Mouse (Mus musculus): ENCODE results near the gene Afap1l2. TPM values are rescaled to one million over a fixed set of nuclear protein-coding genes. Genes with fewer than 3 reads are reported as not detected.

Afap1l2 gene
- polyA plus RNA-seq (2015; fragmentation: Nextera tagmentation; extraction: Ambion mirVana) = 1.6 and 1.7 TPM in 2 replicates

DNA sequence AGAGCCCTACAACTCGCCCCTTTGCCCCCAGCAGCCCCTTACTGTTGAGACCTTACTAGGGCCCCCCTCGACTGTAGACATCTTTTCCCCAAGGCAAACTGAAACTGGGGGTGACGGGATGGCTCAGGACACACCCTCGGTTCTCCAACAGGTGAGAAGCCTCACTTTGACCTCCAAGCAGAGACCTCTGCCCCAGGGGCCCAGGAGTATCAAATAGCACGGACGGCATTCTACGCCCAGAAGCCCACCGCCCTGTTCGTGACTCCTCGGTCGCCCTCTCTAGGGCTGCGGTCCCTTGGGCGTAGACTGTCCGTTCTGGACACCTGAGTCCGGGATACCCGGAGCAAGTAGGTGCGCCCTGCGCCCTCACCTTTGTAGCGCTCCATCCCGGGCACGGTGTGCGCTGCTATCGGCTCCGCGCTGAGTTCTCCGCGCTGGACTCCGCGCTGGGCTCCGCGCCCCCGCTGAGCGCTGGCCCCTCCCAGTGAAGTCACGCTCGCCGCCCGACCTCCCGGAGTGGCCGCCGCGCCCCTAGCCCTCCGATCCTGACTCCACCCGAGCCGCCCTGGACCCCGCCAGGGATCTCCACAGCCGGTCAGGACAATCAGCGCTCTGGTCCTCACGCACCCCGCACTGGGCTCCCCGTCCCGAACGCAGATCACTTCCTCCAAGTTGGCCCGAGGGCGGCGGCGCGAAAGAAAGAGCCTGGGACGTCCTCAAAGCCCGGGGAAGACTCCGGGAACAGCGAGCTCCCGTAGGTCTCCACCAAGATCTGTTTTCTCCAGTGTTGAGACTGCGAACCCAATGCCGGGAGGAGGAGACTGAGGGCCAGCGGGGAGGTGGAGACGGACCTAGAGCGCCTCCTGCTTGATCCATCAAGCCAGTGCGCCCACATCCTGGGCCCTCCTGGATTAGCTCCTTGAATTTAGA, at the start of gene Afap1l2:
Gene Afap1l2 (minus strand): TSS at position 448 of the 930 bp plus-strand sequence.
- Histone ChIP-seq H3K4me3 (peak within 1 kb of the TSS; percentile 67), H3K36me3 (no peaks in the 10 kb centered on the region), H3K4me1 (peaks cover 15% of the 10 kb centered on the region), H3K27me3 (replicated peaks) (peaks cover 49% of the 10 kb centered on the region), H3K4me2 (peak within 1 kb of the TSS; percentile 88), H3K9ac (peak within 1 kb of the TSS; percentile 81), H3K9me3 (no peaks in the 10 kb centered on the region), H3K27ac (replicated peaks) (no peak within 1 kb of the TSS)
- WGBS = 2% methylated on average over 68 of the region's 68 CpGs
- ATAC-seq (ENCODE audit: extremely low read depth, insufficient number of reproducible peaks, low FRiP score, low TSS enrichment) = no peak

DNA sequence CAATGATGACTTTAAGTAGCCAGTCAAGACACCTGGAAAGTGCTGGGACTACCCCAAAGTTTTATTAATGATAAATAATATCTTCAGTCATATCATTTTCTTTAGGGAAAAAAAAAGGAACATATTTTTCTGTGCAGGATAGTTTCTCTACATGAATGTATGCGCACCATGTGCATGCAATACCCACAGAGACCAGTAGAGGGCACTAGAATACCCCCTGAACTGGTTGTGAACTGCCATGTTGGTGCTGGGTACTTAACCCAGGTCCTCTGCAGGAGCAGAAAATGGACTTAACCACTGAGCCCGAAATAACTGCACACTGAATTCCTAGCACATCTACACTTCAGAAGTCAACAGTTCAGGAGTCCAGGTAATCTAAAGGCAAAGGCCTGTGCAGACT, 49.5 kb upstream of the Afap1l2 start:
- ATAC-seq (ENCODE audit: extremely low read depth, insufficient number of reproducible peaks, low FRiP score, low TSS enrichment) = no peak
- Histone ChIP-seq H3K4me1 (no peaks in the 10 kb centered on the region), H3K36me3 (peaks cover 62% of the 10 kb centered on the region), H3K27ac (replicated peaks) (no peak overlapping the region), H3K9me3 (peaks cover 7% of the 10 kb centered on the region), H3K9ac (no peak overlapping the region), H3K27me3 (replicated peaks) (no peaks in the 10 kb centered on the region), H3K4me2 (no peak overlapping the region), H3K4me3 (no peak overlapping the region)
- WGBS = 90% methylated on average over 2 of the region's 2 CpGs

DNA sequence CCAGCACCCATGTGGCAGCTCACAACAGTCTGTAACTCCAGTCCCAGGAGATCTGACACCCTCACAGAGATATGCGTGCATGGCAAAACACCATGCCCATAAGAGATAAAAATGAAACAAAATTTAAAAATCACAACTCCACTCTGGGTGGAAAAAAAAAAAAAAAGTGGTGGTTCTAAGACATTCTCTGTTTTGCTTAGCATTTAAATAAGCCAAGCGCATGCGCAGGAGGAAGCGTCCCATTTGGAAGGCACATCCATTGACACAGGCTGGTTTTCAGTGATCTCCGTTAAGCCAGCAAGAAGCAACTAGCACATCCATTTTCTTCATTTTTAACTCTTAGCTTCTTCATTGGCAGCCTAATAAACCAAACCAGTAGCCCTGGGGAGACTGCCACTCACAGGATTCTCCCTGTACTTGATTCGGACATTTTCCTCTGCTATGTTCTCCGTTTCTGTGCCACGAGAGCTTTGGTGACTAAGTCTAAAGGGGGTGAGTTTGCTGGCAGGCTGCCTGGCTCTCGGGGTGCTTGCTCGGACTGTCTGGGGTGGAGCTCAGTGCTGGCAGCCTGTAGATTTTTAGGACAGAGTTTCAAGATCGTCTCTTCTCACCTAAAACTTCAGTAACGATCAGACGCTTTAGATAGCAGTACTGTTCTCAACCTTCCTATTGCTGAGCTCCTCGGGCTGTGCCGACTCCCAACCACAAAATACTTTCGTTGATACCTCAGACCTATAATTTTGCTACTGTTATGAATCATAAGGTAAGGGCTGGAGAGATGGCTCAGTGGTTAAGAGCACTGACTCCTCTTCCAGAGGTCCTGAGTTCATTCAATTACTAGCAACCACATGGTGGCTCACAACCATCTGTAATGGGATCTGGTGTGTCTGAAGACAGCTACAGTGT, 47.4 kb upstream of the Afap1l2 start:
- H3K36me3 ChIP-seq = peaks cover 51% of the 10 kb centered on the region

DNA sequence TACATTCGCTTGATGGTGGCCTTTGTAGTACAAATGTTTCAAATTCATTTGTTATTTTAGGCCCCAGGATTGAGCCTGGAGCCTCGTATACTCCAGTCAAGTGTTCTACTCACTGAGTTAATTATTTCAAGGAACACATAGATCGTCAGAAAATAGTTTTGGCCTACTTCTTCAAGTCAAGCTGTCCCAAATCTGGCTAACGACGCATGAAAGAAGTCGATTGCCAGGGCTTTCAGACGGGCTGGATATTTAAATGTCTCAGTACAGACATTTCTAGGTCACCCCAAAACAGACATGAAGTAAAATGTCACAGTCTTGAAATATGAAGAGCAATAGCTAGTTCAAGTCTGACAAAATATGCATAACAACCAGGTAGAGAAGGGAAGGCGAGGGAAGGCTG, 44.9 kb upstream of the Afap1l2 start:
- Histone ChIP-seq H3K4me3 (no peak overlapping the region), H3K9ac (no peak overlapping the region), H3K4me2 (no peak overlapping the region), H3K9me3 (peaks cover 5% of the 10 kb centered on the region), H3K27ac (replicated peaks) (no peak overlapping the region), H3K27me3 (replicated peaks) (no peaks in the 10 kb centered on the region), H3K36me3 (peaks cover 35% of the 10 kb centered on the region), H3K4me1 (no peaks in the 10 kb centered on the region)
- no peak for ATAC-seq (ENCODE audit: extremely low read depth, insufficient number of reproducible peaks, low FRiP score, low TSS enrichment)
- 83% methylated on average over 8 of the region's 8 CpGs for WGBS

More for the DNA sequence above, 47.4 kb upstream of the Afap1l2 start:
- Histone ChIP-seq H3K9ac (no peak overlapping the region), H3K27ac (replicated peaks) (no peak overlapping the region), H3K27me3 (replicated peaks) (no peaks in the 10 kb centered on the region), H3K4me3 (no peak overlapping the region), H3K9me3 (peaks cover 7% of the 10 kb centered on the region), H3K4me1 (no peaks in the 10 kb centered on the region), H3K4me2 (no peak overlapping the region)
- WGBS = 82% methylated on average over 16 of the region's 16 CpGs
- ATAC-seq (ENCODE audit: extremely low read depth, insufficient number of reproducible peaks, low FRiP score, low TSS enrichment) = no peak

GRCm38 (mm10) chr19:57052016-57052415, 44.0 kb upstream of the Afap1l2 start:
- Histone ChIP-seq H3K9ac (no peak overlapping the region), H3K4me3 (no peak overlapping the region), H3K9me3 (no peaks in the 10 kb centered on the region), H3K4me1 (no peaks in the 10 kb centered on the region), H3K27ac (replicated peaks) (no peak overlapping the region), H3K27me3 (replicated peaks) (no peaks in the 10 kb centered on the region), H3K36me3 (peaks cover 32% of the 10 kb centered on the region), H3K4me2 (no peak overlapping the region)
- no peak for ATAC-seq (ENCODE audit: extremely low read depth, insufficient number of reproducible peaks, low FRiP score, low TSS enrichment)
- WGBS = 89% methylated on average over 7 of the region's 7 CpGs

DNA sequence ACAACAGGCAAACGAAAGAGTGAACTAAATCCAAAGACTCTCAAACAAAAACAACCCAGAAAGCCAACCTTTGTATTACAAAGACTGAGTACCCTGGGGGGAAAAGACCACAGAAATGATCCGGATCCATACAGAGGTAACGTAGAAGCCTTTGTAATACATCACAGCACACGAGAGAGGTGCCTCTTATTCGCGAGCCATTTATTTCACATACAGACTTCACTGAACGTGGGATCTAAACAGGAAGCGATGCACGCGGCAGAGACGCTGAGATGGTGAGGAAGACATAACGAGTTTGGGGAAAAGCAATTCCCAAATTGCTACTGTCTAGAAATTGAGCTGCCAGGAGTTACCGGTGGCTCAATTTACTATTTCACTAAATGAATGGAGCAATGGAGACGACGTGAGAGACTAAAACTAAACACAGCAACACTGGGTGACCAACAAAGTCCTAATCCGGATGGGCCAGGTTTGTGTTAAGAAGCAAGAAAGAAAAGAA, 41.6 kb upstream of the Afap1l2 start:
- H3K4me2 ChIP-seq = no peak overlapping the region
- no peak overlapping the region for H3K27ac ChIP-seq (replicated peaks)
- no peak overlapping the region for H3K4me3 ChIP-seq
- no peaks in the 10 kb centered on the region for H3K9me3 ChIP-seq
- H3K27me3 ChIP-seq (replicated peaks) = no peaks in the 10 kb centered on the region
- ATAC-seq (ENCODE audit: extremely low read depth, insufficient number of reproducible peaks, low FRiP score, low TSS enrichment) = no peak
- no peak overlapping the region for H3K9ac ChIP-seq
- 83% methylated on average over 16 of the region's 16 CpGs for WGBS
- peaks cover 38% of the 10 kb centered on the region for H3K36me3 ChIP-seq
- H3K4me1 ChIP-seq = no peaks in the 10 kb centered on the region

DNA sequence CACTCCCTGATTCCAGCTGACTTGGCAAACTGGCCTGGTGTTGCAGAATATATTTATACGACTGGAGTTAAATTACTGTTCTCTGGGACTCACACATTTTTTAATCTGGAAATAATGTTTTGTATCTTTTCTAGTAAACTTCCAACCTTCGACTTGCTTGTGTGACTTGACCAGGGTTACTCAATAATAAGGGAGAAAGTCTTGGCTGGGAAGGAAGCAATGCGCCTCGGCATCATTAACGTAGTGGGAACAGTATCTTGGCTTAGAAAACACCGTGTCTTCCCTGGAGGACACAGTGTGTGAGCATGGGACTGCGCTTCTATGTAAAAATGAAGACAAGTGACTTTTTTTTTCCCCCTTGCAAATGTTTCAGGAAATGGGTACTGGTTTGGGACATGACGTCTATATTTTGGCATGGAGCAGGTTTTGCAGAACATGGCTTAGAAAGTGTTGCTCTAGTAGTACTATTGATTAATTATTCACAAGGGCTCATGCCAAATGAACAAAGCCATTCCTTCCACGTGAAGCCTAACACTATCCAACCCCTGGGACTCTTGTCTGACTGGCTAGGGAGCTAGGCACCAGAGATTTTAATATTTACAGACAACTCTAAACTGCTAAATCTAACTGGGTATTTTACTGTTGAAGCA, 39.8 kb upstream of the Afap1l2 start:
- H3K9ac ChIP-seq = no peak overlapping the region
- no peaks in the 10 kb centered on the region for H3K4me1 ChIP-seq
- no peaks in the 10 kb centered on the region for H3K9me3 ChIP-seq
- ATAC-seq (ENCODE audit: extremely low read depth, insufficient number of reproducible peaks, low FRiP score, low TSS enrichment) = no peak
- no peaks in the 10 kb centered on the region for H3K27me3 ChIP-seq (replicated peaks)
- H3K27ac ChIP-seq (replicated peaks) = no peak overlapping the region
- 83% methylated on average over 9 of the region's 9 CpGs for WGBS
- H3K36me3 ChIP-seq = peaks cover 52% of the 10 kb centered on the region
- no peak overlapping the region for H3K4me2 ChIP-seq
- H3K4me3 ChIP-seq = no peak overlapping the region

- Histone ChIP-seq H3K4me3 (no peak overlapping the region), H3K9me3 (no peaks in the 10 kb centered on the region), H3K27me3 (replicated peaks) (no peaks in the 10 kb centered on the region), H3K27ac (replicated peaks) (no peak overlapping the region), H3K4me1 (no peaks in the 10 kb centered on the region), H3K9ac (no peak overlapping the region), H3K36me3 (peaks cover 91% of the 10 kb centered on the region), H3K4me2 (no peak overlapping the region)
- 65% methylated on average over 6 of the region's 6 CpGs for WGBS
- ATAC-seq (ENCODE audit: extremely low read depth, insufficient number of reproducible peaks, low FRiP score, low TSS enrichment) = no peak
Observed at GRCm38 (mm10) chr19:57039258-57039657, 31.2 kb upstream of the Afap1l2 start.

DNA sequence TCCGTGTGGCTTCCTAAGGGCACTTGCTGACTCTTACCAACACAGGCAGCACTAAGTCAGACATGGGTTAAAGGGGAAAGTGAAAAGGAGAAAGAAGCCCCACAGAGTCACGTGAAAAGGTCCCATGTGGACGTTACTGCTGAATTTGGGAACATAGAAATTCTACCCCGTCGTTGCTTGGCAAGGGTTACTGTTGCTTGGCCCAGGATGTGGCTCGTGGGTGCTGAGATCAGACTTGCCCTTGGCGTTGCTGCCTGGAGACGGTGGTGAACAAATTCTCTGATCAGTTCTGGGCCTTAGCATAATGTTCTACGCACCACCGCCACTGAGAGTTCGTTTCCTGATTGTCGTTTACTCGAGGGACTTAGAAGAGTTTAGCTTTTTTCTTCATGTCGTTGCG, 28.8 kb upstream of the Afap1l2 start:
- Histone ChIP-seq H3K36me3 (peaks cover 83% of the 10 kb centered on the region), H3K27me3 (replicated peaks) (no peaks in the 10 kb centered on the region), H3K4me1 (no peaks in the 10 kb centered on the region), H3K4me3 (no peak overlapping the region), H3K9ac (no peak overlapping the region), H3K9me3 (no peaks in the 10 kb centered on the region), H3K4me2 (no peak overlapping the region), H3K27ac (replicated peaks) (no peak overlapping the region)
- WGBS = 86% methylated on average over 15 of the region's 15 CpGs
- ATAC-seq (ENCODE audit: extremely low read depth, insufficient number of reproducible peaks, low FRiP score, low TSS enrichment) = no peak

DNA sequence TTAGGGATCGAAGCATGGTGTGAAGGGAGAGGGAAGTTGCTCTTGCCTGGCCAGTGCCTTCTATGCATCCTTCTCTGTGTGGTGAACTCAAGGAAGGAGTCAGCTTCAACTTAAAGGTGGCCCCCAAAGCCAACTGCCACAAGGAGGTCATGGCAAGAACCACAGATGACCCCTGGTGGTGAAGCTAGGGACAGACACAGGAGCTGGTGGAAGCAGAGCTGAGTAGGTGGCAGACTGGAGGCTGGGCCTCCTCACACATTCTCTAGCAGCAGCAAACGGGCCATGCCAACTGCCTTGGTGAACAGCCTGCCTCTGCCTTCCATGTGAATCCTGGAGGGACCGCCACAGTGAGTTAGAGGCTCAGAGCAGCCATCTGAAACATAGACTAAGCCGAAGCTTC, 23.6 kb upstream of the Afap1l2 start:
- no peak for ATAC-seq (ENCODE audit: extremely low read depth, insufficient number of reproducible peaks, low FRiP score, low TSS enrichment)
- no peaks in the 10 kb centered on the region for H3K4me1 ChIP-seq
- 74% methylated on average over 4 of the region's 4 CpGs for WGBS
- H3K9ac ChIP-seq = no peak overlapping the region
- H3K36me3 ChIP-seq = peaks cover 30% of the 10 kb centered on the region
- H3K4me3 ChIP-seq = no peak overlapping the region
- H3K27ac ChIP-seq (replicated peaks) = no peak overlapping the region
- no peak overlapping the region for H3K4me2 ChIP-seq
- H3K9me3 ChIP-seq = peaks cover 6% of the 10 kb centered on the region; the same call in 1 of the 2 replicates
- no peaks in the 10 kb centered on the region for H3K27me3 ChIP-seq (replicated peaks)

GRCm38 (mm10) chr19:57029461-57029860, 21.4 kb upstream of the Afap1l2 start:
- Histone ChIP-seq H3K4me2 (no peak overlapping the region), H3K4me1 (no peaks in the 10 kb centered on the region), H3K9ac (no peak overlapping the region), H3K27ac (replicated peaks) (no peak overlapping the region), H3K4me3 (no peak overlapping the region), H3K27me3 (replicated peaks) (no peaks in the 10 kb centered on the region), H3K9me3 (peaks cover 8% of the 10 kb centered on the region; the same call in 1 of the 2 replicates), H3K36me3 (peaks cover 14% of the 10 kb centered on the region)
- ATAC-seq (ENCODE audit: extremely low read depth, insufficient number of reproducible peaks, low FRiP score, low TSS enrichment) = no peak
- WGBS = 82% methylated on average over 6 of the region's 6 CpGs

Data from heart, embryonic 13.5 days (tissue).